Mouse (Mus musculus) liver, postnatal 0 days (tissue): ENCODE data around the gene Ift57. TPM values are rescaled to one million over a fixed set of nuclear protein-coding genes. Genes with fewer than 3 reads are reported as not detected.

Experiments
- ATAC-seq: fragments of 200-750 bp; cut with Nextera tagmentation; 2 replicates; pipeline ENCODE4 v1.8.0; 2017; ENCODE audit warnings: mild to moderate bottlenecking, moderate library complexity
- DNase-seq: peaks from one replicate; pipeline ENCODE4 v3.0.0-alpha.2; 2016
- H3K27ac ChIP-seq: fragments of 300-500 bp; sonication (generic); 2 replicates; pipeline ENCODE4 v1.5.1; 2014; ENCODE audit warnings: antibody characterized with exemption, moderate library complexity, mild to moderate bottlenecking, low read depth
- H3K27me3 ChIP-seq: fragments of 300-500 bp; sonication (generic); 2 replicates; pipeline ENCODE4 v1.6.1; 2014; ENCODE audit warnings: low read length, control low read depth, mixed read lengths; ENCODE audit not compliant: insufficient read depth
- H3K36me3 ChIP-seq: fragments of 300-500 bp; sonication (generic); replicated peaks from 2 replicates; pipeline ENCODE4 v1.6.1; 2014; ENCODE audit warnings: mild to moderate bottlenecking, control low read depth, low read length, moderate library complexity, mixed read lengths; ENCODE audit not compliant: insufficient read depth
- H3K4me1 ChIP-seq: fragments of 300-500 bp; sonication (generic); 2 replicates; pipeline ENCODE4 v1.6.1; 2014; ENCODE audit warnings: antibody characterized with exemption, mild to moderate bottlenecking, control low read depth; ENCODE audit not compliant: insufficient read depth
- H3K4me2 ChIP-seq: fragments of 300-500 bp; sonication (generic); 2 replicates; pipeline ENCODE4 v1.6.1; 2014; ENCODE audit warnings: low read depth, mild to moderate bottlenecking, low read length, moderate library complexity, mixed read lengths
- H3K4me3 ChIP-seq: fragments of 300-500 bp; sonication (generic); 2 replicates; pipeline ENCODE4 v1.5.1; 2014; ENCODE audit warnings: low read depth, low read length
- H3K9ac ChIP-seq: fragments of 300-500 bp; sonication (generic); replicated peaks from 2 replicates; pipeline ENCODE4 v1.6.1; 2014; ENCODE audit warnings: mild to moderate bottlenecking, moderate library complexity
- H3K9me3 ChIP-seq: fragments of 300-500 bp; sonication (generic); 2 replicates; pipeline ENCODE4 v1.6.1; 2016; ENCODE audit warnings: mild to moderate bottlenecking, control low read depth, low read length, mixed read lengths
- CTCF ChIP-seq: sonication (generic); IDR thresholded peaks from 2 replicates; pipeline ENCODE4 v1.5.1; 2016; ENCODE audit warnings: antibody characterized with exemption, low read depth
- EP300 ChIP-seq: IDR thresholded peaks from 2 replicates; pipeline ENCODE4 v1.6.1; 2016; ENCODE audit warnings: antibody characterized with exemption, low read depth, mild to moderate bottlenecking
- whole genome bisulfite sequencing: fragments of 180-500 bp; shearing (Covaris S2); extraction: QIAGEN DNeasy Blood & Tissue Kit; methylation state at CpG from one replicate; pipeline ENCODE4 v1.1.7; 2014; ENCODE audit not compliant: insufficient replicate concordance; 5-methylcytosine and 5-hydroxymethylcytosine counted together
- polyA plus RNA-seq: library from polyadenylated mRNA; unstranded; fragments of >200 nt; fragmentation: Nextera tagmentation; extraction: Ambion mirVana; gene quantifications from 2 replicates; pipeline ENCODE4 v1.2.1, GENCODE M21; 2015

Ift57 gene
- polyA plus RNA-seq, 1 experiment from 2014 or later, result 4.0 TPM

DNA sequence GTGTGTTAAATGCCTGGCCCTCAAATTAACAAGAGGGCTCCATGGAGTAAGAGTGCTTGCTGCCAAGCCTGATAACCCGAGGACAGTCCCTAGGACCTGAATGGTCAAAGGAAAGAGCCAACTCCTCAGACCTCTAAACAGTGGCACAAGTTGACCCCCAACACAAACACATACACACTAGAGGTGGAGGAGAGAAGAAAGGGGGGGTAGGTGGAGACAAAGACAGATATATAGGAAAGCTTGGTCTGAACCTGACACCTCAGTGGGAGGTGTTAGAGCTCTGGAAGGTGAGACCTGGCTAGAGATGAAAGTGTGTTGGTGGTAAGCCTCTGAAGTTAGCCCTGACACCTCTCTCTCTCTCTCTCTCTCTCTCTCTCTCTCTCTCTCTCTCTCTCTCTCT is 73.5 kb downstream of the Ift57 start:
- 48% methylated on average over 1 of the region's 1 CpGs for WGBS
- H3K4me1 ChIP-seq, result peaks cover 61% of the 10 kb centered on the region

GRCm38 (mm10) chr16:49773068-49773467 is 74.0 kb downstream of the Ift57 start:
- Histone ChIP-seq H3K4me2 (no peak overlapping the region), H3K27ac (peak overlapping the region; percentile 85), H3K4me1 (peaks cover 66% of the 10 kb centered on the region), H3K9me3 (no peaks in the 10 kb centered on the region), H3K27me3 (no peaks in the 10 kb centered on the region), H3K36me3 (no peaks in the 10 kb centered on the region), H3K4me3 (no peak overlapping the region), H3K9ac (no peak overlapping the region)
- DNase-seq, result no peak
- ATAC-seq, result no peak
- TF ChIP-seq EP300 (no peak), CTCF (no peak)
- 44% methylated on average over 1 of the region's 1 CpGs for WGBS

More for the DNA sequence above, 73.5 kb downstream of the Ift57 start:
- H3K27me3 ChIP-seq, result no peaks in the 10 kb centered on the region
- H3K9me3 ChIP-seq, result no peaks in the 10 kb centered on the region
- peak overlapping the region; percentile 85 for H3K27ac ChIP-seq
- TF ChIP-seq EP300 (peak; percentile 12; the same call in 1 of the 2 replicates), CTCF (no peak)
- ATAC-seq (no peak), DNase-seq (no peak)
- H3K4me2 ChIP-seq, result peak overlapping the region; percentile 24; the same call in 1 of the 2 replicates
- no peaks in the 10 kb centered on the region for H3K36me3 ChIP-seq
- no peak overlapping the region for H3K4me3 ChIP-seq
- no peak overlapping the region; the same call in 1 of the 2 replicates for H3K9ac ChIP-seq

GRCm38 (mm10) chr16:49774059-49775001 is 75.3 kb downstream of the Ift57 start:
- ATAC-seq (no peak), DNase-seq (no peak)
- Histone ChIP-seq H3K4me1 (peaks cover 63% of the 10 kb centered on the region), H3K27me3 (no peaks in the 10 kb centered on the region), H3K9me3 (no peaks in the 10 kb centered on the region), H3K4me2 (peak overlapping the region; percentile 55), H3K4me3 (0 out of 2 replicates have a peak overlapping the region, but pooled peaks have one; percentile 2), H3K27ac (peak overlapping the region; percentile 96), H3K36me3 (no peaks in the 10 kb centered on the region), H3K9ac (peak overlapping the region; percentile 64)
- WGBS, result 40% methylated on average over 18 of the region's 18 CpGs
- TF ChIP-seq EP300 (no peak), CTCF (no peak)

DNA sequence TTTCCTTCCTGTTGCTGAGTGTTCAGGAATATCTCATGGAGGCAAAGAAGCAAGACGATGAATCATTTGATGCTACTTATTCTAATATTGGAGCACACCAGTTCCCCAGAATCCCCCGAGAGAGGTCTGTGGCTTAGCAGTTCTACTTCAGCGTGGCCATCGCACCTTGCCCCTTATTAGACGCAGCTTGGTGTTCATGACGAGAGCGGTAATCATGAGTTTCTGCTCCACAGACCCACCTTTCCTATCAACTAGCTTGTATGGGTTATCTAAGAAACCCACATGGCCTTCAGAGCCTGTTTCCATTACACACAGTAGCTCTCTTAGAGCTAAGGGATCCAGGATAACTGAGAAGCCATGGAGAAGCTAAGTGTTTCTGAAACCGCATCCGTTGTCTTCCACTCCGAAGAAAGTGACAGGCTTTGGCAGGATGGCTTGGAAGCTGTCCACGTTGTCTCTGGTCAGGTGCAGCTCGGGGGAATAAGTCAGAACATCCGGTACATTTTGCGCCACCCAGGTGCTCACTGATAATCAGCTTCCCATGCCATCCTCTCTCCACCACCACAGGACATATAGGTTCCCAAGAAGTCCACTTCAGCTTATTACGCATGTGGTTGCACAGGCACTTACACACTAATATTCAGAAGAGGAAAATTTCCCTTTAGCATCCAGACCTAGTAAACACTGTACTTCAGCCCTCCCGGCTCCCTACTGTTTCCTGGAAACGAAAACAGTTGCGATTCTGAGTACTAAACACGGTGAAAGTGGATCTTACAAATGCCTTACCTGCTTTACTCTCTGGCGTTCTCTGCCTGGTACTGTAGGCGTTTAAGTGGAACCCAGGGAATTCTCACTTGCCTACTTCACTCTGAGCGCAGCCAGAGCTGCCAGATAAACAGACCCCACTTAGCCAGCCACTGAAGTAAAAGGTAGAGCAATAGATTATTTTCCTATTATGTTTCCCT is 76.3 kb downstream of the Ift57 start:
- Histone ChIP-seq H3K4me2 (peak overlapping the region; percentile 55), H3K27ac (peak overlapping the region; percentile 96), H3K4me3 (peak overlapping the region; percentile 6; the same call in 1 of the 2 replicates), H3K27me3 (no peaks in the 10 kb centered on the region), H3K9me3 (no peaks in the 10 kb centered on the region), H3K4me1 (peaks cover 56% of the 10 kb centered on the region), H3K9ac (peak overlapping the region; percentile 64), H3K36me3 (no peaks in the 10 kb centered on the region)
- DNase-seq, result peak; percentile 50
- WGBS, result 47% methylated on average over 22 of the region's 22 CpGs
- ATAC-seq, result peak; percentile 75
- TF ChIP-seq EP300, result peak; percentile 97
- TF ChIP-seq CTCF, result no peak

DNA sequence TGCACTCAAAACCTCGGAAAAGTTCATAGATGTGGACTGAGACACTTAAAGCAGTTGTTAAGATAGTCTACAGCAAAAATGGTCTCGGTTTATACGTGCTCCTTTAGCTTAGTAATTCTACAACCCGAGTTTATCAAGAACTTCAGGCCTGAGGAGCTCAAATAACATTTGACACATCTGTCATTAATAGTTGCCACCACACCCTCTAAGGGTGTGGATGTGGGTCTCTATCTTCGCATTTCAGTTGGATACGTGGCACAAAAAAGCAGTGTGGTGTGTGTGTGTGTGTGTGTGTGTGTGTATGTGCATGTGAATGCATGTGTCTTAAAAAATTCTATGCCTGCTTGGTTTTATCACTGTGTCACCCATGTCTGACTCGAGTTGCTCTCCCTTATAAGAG is 77.9 kb downstream of the Ift57 start:
- H3K27ac ChIP-seq, result peak overlapping the region; percentile 96
- peak; percentile 87 for ATAC-seq

More for the DNA sequence above, 77.9 kb downstream of the Ift57 start:
- DNase-seq, result peak; percentile 52
- peaks cover 56% of the 10 kb centered on the region for H3K4me1 ChIP-seq
- no peaks in the 10 kb centered on the region for H3K27me3 ChIP-seq
- H3K9ac ChIP-seq, result peak overlapping the region; percentile 37; the same call in 1 of the 2 replicates
- H3K4me3 ChIP-seq, result no peak overlapping the region
- TF ChIP-seq EP300 (peak; percentile 98), CTCF (no peak)
- 49% methylated on average over 7 of the region's 7 CpGs for WGBS
- H3K4me2 ChIP-seq, result 0 out of 2 replicates have a peak overlapping the region, but pooled peaks have one; percentile 8
- no peaks in the 10 kb centered on the region for H3K36me3 ChIP-seq
- no peaks in the 10 kb centered on the region for H3K9me3 ChIP-seq
